Mouse (Mus musculus): ENCODE data around the gene Klk1b11. TPM values are rescaled to one million over a fixed set of nuclear protein-coding genes. Genes with fewer than 3 reads are reported as not detected.
A peak's percentile ranks its signal among the peaks of the same experiment; 100 is the strongest.
"Not testable (repeated sequence)": the region's sequence is repeated elsewhere in the genome, so short reads cannot be mapped to it uniquely, and the experiment has no call there.

The Klk1b11 gene
- not detected for total RNA-seq (2021)

DNA sequence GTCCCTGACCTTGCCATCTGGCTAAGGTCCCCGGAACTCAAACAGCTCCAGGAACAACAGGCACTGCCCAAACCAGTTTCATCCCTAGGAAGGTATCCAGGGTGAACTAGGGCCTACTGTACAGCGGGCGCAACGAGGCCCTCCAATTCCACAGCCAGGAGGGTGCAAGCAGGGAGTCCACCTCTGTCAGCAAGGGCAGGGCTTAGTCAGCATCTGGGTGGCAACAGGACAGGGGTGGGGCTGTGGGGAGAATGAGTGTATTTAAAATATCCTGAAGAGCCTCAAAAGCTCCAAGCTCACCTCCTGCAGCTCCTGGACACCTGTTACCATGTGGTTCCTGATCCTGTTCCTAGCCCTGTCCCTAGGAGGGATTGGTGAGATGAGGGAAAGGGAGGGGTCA is at the start of gene Klk1b11:
Gene Klk1b11 (plus strand): TSS at position 301 of the 400 bp plus-strand sequence.
- not testable (repeated sequence) for DNase-seq

DNA sequence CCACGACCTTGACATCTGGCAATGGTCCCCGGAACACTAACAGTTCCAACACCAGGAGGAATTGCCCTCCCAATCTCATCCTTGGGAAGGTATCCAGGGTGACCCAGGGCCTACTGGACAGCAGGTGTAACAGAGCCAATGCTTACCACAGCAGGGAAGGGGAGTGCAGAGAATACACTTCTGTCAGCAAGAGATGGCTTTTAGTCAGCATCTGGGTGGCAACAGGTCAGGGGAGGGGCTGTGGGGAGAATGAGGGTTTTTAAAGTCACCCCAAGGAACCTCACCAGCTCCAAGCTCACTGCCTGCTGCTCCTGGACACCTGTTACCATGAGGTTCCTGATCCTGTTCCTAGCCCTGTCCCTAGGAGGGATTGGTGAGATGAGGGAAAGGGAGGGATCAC is 45.3 kb upstream of the Klk1b11 start, which contains the start of gene Klk1b8:
Gene Klk1b8 (plus strand): TSS at position 301 of the 400 bp plus-strand sequence.
- DNase-seq = no peak

DNA sequence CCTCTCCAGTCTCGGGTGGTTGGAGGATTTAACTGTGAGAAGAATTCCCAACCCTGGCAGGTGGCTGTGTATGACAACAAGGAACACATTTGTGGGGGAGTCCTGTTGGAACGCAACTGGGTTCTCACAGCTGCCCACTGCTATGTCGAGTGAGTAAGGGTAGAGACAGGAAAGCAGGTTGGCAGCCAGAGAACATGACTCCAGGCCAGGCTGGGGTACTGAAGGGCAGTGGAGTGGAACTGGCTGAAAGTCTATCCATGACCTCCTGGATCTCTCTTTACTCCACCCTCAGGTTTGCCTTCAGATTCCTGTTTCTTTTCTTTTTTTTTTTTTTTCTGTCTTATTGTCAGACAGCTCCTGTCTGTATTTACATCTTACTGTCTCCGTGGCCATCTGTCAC is 43.0 kb upstream of the Klk1b11 start:
- DNase-seq = peak; percentile 16 to 24

DNA sequence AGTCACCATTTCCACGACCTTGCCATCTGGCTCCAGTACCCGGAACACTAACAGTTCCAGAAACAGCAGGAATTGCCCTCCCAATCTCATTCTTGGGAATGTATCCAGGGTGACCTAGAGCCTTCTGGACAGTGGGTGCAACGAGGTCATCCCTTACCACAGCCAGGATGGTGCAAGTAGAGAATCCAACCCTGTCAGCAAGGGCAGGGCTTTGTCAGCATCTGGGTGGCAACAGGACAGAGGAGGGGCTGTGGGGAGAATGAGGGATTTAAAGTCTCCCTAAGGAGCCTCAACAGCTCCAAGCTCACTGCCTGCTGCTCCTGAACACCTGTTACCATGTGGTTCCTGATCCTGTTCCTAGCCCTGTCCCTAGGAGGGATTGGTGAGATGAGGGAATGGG is 29.2 kb upstream of the Klk1b11 start, which contains the start of gene Klk1b1:
Gene Klk1b1 (plus strand): TSS at position 301 of the 400 bp plus-strand sequence.
- DNase-seq = no peak

DNA sequence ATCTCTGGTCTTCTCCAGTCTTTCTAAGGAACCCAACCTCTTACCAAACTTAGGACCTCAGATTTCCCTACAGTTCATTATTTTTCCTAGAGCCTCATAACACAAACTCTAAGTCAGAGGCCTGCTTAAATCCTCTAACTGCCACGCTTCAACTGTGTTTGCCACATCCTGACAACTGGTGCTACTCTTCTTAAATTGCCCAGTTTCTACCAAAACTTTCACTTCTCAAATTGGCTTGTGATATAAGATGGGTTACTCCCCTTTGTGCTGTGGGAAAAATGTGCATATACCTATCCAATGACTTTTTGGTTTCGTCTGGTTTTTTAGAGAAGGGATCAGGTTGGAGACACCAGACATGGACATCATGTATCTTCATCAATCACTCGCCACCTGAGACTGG is 28.6 kb upstream of the Klk1b11 start:
- no peak for DNase-seq

DNA sequence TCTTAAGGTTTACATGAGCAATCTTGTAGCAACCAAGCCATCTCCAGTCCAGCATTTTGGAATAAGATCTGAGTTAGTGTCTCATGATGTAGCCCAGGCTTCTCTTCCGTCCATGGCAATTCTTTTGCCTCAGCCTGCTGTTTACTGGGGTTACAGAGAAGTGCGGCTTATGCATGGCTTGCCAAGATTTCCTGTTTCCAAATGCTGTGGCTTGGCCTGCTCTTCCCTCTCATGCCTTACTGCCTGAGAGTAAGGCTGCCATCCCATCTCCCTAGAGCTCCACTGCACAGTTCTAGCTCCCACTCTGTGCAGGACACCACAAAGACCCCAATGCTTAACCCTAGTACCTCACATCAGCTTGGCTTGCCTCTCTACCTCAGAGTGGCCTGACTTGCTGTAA is 28.1 kb upstream of the Klk1b11 start:
- no peak for DNase-seq

DNA sequence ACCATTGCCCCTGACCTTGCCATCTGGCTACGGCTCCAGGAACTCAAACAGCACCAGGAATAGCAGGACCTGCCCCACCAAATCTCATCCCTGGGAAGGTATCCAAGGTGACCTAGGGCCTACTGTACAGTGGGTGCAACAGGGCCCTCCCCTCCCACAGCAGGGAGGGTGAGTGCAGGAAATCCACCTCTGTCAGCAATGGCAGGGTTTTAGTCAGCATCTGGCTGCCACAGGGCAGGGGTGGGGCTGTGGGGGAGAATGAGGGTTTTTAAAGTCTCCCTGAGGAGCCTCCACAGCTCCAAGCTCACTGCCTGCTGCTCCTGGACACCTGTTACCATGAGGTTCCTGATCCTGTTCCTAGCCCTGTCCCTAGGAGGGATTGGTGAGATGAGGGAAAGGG is 19.9 kb upstream of the Klk1b11 start, which contains the start of gene Klk1b9:
Gene Klk1b9 (plus strand): TSS at position 301 of the 400 bp plus-strand sequence.
- not testable (repeated sequence) for DNase-seq

DNA sequence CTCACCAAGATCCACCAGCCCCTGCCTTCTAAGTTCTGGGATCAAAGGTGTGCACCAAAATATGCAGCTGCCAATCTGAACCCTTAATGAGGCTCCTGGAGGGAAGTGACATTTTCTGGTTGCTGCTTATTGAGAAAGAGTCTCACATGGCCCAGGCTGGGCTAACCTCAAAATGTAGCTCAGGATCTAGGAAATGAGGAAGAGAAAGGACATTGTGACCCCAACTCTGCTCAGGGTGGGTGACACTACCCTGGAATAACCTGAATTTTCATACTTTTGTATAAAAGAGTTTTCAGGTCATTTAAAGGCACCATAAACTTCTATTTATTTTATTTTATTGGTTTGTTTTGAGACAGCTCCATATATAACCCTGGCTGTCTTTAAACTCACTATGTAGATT is 10.0 kb upstream of the Klk1b11 start:
- no peak for DNase-seq

DNA sequence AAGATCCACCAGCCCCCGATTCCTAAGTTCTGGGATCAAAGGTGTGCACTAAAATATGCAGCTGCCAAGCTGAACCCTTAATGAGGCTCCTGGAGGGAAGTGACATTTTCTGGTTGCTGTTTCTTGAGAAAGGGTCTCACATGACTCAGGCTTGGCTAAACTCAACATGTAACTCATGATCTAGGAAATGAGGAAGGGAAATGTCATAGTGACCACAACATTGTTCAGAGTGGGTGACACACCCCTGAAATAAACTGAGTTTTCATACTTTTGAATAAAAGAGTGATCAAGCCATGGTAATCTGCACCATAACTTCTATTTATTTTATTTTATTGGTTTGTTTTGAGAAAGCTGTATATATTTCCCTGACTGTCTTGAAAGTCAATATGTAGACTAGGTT is 856 bp upstream of the Klk1b11 start:
- not testable (repeated sequence) for DNase-seq

DNA sequence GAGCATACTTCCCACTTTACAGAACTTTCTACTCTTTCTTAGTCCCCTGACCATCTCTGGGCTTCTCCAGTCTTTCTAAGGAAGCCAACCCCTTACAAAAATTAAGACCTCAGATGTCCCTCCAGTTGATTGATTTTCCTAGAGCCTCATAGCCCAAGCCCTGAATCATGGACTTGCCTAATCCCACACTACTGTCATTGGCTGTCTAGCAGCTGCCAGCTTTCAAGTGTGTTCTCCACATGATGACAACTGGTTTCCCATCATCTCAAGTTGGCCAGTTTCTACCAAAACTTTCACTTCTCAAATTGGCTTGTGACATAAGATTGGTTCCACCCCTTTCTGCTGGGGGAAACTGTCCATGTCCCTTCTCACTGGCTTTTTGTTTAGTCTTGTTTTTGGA is 9.2 kb downstream of the Klk1b11 start:
- no peak for DNase-seq

DNA sequence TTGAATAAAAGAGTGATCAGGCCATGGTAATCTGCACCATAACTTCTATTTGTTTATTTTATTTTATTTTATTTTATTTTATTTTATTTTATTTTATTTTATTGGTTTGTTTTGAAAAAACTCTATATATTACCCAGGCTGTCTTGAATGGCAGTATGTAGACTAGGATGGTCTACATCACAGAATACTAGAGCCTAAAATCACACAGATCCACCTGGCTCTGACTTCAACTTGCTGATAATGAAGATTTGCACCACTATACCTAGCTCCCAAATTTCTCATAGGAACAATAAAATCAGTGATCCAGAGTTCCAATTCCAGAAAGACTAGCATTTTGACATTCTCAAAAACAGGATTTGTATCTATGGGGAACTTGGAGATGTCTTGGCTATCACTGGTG is 16.2 kb downstream of the Klk1b11 start, which contains the start of gene Klk1b26:
Gene Klk1b26 (plus strand): TSS at position 301 of the 400 bp plus-strand sequence.
- DNase-seq = not testable (repeated sequence)

DNA sequence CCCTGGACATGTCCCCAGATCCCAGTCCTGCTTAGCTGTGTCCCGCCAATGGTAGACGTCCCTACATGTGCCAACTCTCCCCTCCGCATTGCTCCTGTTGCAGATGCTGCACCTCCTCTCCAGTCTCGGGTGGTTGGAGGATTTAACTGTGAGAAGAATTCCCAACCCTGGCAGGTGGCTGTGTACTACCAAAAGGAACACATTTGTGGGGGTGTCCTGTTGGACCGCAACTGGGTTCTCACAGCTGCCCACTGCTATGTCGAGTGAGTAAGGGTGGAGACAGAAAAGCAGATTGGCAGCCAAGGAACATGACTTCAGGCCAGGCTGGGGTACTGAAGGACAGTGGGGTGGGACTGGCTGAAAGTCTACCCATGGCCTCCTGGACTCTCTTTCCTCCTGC is 19.0 kb downstream of the Klk1b11 start:
- DNase-seq = peak in 1 of 2 experiments; percentile 3

DNA sequence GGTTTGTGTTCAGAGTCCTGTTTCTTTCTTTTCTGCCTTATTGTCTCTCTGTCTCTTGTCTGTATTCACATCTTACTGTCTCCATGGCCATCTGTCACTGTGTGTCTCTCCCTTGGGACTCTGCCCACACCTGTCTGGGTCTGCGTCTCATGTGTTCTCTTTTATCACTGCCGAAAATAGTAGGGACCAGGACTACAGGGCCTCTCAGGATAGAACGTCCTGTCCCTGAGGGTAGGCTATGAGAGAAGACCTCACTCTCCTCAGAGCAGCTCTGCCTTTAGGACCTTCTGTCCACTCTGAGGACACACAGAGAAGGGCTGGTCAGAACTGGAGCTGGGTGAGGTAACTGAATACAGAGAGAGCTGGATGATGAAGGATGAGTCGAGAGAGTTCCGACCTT is 19.4 kb downstream of the Klk1b11 start:
- no peak for DNase-seq

Other genes with a start within 250 kb of the Klk1b11 start
- not detected for gene Klk12, start 227.0 kb upstream of the Klk1b11 start, total RNA-seq (2021)
- gene Klk11, start 221.3 kb upstream of the Klk1b11 start, total RNA-seq (2021) = not detected
- gene Klk10, start 214.8 kb upstream of the Klk1b11 start, total RNA-seq (2021) = under 1 TPM; 0.83 to 1.00 TPM
- not detected for gene Klk9, start 204.0 kb upstream of the Klk1b11 start, total RNA-seq (2021)
- gene Klk8, start 198.3 kb upstream of the Klk1b11 start, total RNA-seq (2021) = 10 to 100 TPM; 25.4 to 31.7 TPM
- gene Klk7, start 184.6 kb upstream of the Klk1b11 start, total RNA-seq (2021) = under 1 TPM; 0.38 to 0.47 TPM
- gene Klk6, start 171.4 kb upstream of the Klk1b11 start, total RNA-seq (2021) = under 1 TPM in 1 of 2 experiments, not detected in 1; 0.87 TPM
- gene Klk5, start 153.9 kb upstream of the Klk1b11 start, total RNA-seq (2021) = not detected
- not detected for gene Klk4, start 114.7 kb upstream of the Klk1b11 start, total RNA-seq (2021)
- gene Klk15, start 62.1 kb upstream of the Klk1b11 start, total RNA-seq (2021) = not detected
- not detected for gene Klk1b8, start 45.2 kb upstream of the Klk1b11 start, total RNA-seq (2021)
- gene Klk1b1, start 29.1 kb upstream of the Klk1b11 start, total RNA-seq (2021) = not detected
- gene Klk1b9, start 19.8 kb upstream of the Klk1b11 start, total RNA-seq (2021) = not detected
- gene Klk1b26, start 16.3 kb downstream of the Klk1b11 start, total RNA-seq (2021) = not detected
- gene Klk1b27, start 56.4 kb downstream of the Klk1b11 start, total RNA-seq (2021) = not detected
- gene Klk1b21, start 106.5 kb downstream of the Klk1b11 start, total RNA-seq (2021) = not detected
- not detected for gene Klk1b22, start 116.8 kb downstream of the Klk1b11 start, total RNA-seq (2021)
- gene Klk1b16, start 140.9 kb downstream of the Klk1b11 start, total RNA-seq (2021) = not detected
- gene Klk1b24, start 192.4 kb downstream of the Klk1b11 start, total RNA-seq (2021) = not detected
- gene Klk1b3, start 202.3 kb downstream of the Klk1b11 start, total RNA-seq (2021) = not detected
- gene Klk1b4, start 211.6 kb downstream of the Klk1b11 start, total RNA-seq (2021) = not detected
- gene Klk1b5, start 220.1 kb downstream of the Klk1b11 start, total RNA-seq (2021) = not detected
- not detected for gene Klk1, start 229.5 kb downstream of the Klk1b11 start, total RNA-seq (2021)
- gene Gm36864, start 240.3 kb downstream of the Klk1b11 start, total RNA-seq (2021) = not detected

Data from layer of hippocampus, postnatal 36 days (tissue).